Mouse (Mus musculus) splenic B cell, adult 2 months (primary cell): ENCODE results near the gene Rasd2.

Source experiments
- DNase-seq: peaks from one replicate; pipeline ENCODE4 v3.0.0-alpha.2; 2011; ENCODE audit warnings: low read depth, low spot score
- H3K27me3 ChIP-seq: 2 replicates; pipeline ENCODE4 v1.6.1; 2012; ENCODE audit warnings: mild to moderate bottlenecking, low read length, moderate library complexity, mixed read lengths; ENCODE audit not compliant: control insufficient read depth, poor library complexity, insufficient read depth, severe bottlenecking
- H3K36me3 ChIP-seq: 2 replicates; pipeline ENCODE4 v1.6.1; 2012; ENCODE audit warnings: mild to moderate bottlenecking, low read length, moderate library complexity, mixed read lengths; ENCODE audit not compliant: control insufficient read depth, poor library complexity, insufficient read depth, severe bottlenecking

The Rasd2 gene

DNA sequence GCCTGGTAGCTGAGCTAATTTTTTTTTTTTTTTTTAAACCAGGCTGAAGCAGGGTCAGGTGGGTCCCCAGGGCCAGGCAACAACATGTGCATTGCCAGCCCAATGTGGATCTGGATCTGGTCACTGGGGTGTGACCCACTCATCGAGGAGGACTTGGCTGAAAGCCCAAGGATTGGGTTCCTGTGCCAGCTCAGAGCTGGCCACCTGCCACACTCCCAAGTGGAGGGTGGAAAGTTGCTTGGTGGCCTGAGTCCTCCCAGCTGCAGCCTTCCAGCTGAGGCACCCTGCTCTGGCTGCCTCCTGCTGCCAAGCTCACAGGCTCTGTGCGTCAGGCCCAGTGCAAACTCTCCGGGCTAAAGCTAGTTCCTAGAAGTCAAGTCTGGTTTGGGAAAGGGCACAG, 2.3 kb upstream of the Rasd2 start:
- H3K36me3 ChIP-seq = no peaks in the 10 kb centered on the region
- no peak for DNase-seq
- no peaks in the 10 kb centered on the region for H3K27me3 ChIP-seq

DNA sequence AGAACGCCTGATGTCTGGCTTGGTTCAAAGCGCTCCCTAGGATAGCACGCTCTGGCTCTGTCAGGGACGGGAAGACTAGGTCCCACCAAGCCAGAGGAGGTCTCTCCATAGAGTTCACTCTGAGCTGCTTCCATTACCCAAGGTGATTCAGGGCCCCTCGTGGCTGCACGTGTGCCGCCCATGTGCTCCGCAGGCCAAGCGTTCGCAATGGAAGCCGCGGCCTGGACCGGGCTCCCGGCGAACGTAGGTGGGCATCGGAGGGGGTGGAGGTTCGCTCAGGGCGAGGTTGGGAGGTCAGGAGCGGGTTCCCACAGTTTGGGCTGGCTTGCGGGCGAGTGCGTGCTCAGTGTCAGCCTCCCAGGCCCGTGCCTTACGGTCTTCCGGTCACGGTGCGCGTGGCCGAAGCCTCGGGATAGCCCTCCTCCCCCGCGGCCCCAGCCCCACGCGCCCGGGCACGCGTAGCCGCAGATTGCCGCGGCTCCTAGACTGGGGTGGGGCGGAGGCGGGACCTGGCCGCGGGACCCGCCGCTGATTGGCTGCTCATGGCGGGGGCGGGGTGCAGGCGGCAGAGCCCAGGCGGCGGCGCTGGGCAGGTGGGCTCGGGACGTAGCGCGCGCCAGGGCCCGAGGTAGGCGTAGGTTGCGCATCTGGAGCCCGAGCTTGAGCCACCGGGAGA, 975 bp upstream of the Rasd2 start:
- Histone ChIP-seq H3K36me3 (no peaks in the 10 kb centered on the region), H3K27me3 (no peaks in the 10 kb centered on the region)
- DNase-seq = peak; percentile 40

DNA sequence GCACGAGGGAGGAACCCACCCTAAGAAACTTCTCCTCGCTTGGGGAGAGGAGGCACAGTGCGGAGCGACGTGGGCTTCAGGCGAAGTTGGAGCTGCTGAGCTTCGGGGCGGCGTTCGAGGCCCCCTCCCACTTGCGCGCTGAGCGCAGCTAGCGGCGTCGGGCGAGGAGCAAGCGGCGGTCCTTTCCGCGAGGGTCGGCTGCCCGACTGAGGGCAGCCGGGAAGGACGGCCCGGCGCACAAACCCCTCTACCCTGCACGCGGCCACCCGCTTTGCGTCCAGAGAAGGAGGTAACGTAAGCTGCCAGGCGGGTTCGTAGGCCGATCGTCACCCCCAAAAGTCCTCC, 465 bp upstream of the Rasd2 start:
- DNase-seq = no peak
- H3K36me3 ChIP-seq = no peaks in the 10 kb centered on the region
- no peaks in the 10 kb centered on the region for H3K27me3 ChIP-seq

DNA sequence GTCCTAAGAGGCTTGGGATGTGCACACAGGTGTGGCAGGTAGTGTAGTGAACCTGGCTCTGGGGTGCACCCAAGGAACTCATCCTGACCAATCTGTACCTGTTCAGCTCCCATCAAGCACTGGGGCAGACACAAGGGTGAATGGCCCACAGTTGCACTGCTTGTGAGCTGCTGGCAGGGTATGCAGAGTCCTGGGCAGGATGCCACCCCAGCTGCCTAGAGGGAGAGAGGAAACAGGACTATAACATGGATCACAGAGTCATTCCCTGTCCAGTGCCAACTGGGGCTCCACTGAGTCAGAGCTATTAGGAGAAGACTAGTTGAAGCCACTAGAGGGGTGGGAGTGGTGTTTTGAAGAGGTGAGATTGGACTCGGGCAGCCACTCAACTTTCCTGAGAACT, 1.3 kb downstream of the Rasd2 start:
- H3K36me3 ChIP-seq = no peaks in the 10 kb centered on the region
- no peaks in the 10 kb centered on the region for H3K27me3 ChIP-seq
- no peak for DNase-seq

DNA sequence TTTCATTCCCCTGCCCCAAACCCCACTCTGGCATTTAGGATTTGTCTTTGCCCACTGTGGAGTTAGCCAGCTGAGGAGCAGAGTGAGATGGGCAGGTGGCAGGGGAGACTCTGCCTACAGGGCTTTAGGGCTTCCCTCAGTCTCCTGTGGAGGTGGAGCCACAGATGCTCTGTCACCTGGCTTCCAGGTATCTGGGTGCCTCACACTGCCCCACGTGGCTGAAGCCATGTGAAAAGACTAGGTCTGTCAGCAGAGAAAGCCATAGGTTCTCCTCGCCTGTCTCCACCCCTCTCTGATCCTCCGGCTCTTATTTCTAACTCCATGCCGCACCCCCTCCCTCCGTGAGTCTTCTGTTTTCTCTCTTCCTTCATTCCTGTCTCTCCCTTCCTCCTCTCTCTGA, 2.2 kb downstream of the Rasd2 start:
- H3K27me3 ChIP-seq = no peaks in the 10 kb centered on the region
- DNase-seq = no peak
- no peaks in the 10 kb centered on the region for H3K36me3 ChIP-seq

DNA sequence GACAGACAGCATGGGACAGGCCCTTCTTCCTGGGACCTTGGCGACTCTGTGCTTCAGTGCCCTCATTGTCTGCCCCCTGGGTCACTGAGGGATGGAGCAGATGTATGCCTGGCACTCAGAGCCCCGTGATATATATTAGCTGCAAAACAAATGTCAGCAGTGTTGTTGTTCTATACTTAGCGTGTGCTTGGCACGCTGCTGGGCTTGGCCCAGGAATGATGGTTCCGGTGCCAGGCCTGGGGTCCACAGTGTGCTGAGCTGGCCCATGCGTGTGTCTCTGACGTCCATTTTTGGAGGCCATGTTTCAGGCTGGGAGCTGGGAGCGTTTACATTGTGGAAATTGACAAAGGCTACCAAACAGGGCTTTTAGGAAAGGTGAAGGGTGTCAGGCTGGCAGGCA, 3.1 kb downstream of the Rasd2 start:
- Histone ChIP-seq H3K27me3 (no peaks in the 10 kb centered on the region), H3K36me3 (no peaks in the 10 kb centered on the region)
- DNase-seq = no peak

DNA sequence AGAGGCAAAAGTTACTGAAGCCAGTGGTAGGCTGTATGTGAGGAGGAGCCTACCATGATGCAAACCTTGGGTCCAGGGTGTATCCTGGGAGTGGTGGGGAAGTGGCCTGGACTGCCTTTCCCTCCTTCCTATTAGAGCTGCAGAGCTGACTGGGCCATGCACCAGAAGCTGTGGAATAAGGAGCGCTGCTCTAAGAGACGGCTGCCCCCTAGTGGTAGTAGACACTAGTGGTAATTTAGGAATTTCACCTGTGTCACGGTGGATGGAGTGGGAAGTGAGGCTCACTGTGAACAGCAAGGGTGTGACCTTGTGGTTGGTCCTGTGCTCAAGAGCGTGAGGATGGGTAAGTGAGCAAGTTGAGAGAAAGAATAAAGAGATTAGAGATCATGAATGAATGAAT, 4.2 kb downstream of the Rasd2 start:
- H3K36me3 ChIP-seq = no peaks in the 10 kb centered on the region
- peak; percentile 53 for DNase-seq
- no peaks in the 10 kb centered on the region for H3K27me3 ChIP-seq

DNA sequence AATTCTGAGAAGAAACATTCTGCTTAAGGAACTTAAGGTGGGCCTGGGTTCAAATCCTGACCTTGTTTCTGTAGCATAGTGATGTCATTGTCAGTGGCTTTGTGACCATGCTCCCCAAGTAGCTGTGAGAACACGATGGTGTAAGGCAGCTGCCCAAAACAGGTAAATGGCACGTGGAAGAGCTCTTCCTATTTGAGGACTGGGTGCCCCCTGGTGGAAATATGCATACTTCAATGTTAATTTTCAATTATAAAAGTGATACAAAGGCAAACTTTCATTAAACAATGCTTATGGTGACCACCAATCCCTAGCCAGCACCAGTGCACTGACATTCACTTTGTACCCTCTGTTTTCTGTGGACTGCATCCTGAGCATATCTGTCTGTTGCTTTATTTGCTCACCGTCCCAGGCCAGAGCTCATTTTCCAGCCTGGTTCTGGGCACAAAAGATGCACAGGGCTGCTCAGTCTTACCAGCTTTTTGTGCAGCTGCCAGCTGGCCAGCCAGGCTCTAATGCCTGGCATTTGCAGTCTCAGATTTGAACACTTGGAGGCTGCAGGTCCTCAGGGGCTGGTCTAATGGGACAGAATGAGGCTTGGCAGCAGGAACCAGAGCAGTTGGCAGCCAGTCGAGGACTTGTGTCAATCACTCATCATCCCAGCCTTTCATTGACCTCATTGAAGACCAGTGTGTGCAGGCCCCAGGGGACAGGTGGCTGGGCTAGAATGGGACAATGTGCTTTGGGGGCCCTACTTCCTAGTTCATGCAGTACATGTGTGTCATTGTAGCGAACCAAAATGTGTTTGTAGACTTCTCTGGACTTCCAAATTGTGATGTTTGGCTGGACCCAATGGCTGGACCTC, 6.4 kb downstream of the Rasd2 start:
- DNase-seq = peak; percentile 49

DNA sequence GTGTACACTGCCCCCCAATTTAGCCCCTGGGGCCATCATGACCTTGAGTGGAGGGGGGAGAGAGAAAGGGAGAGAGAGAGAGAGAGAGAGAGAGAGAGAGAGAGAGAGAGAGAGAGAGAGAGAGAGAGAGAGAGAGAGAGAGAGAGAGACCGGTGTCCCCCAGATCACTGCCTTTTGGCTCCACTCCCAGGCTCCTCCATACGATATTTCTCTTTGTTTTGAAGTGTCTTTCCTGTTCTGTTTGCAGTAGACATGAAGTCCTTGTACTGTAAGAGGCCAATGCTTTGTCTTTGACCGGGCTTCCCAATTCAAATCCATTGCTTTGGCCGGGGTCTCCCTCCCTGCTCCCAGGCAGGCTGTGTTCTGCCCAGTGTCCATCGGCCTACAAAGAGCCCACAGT, 8.9 kb downstream of the Rasd2 start:
- no peaks in the 10 kb centered on the region for H3K36me3 ChIP-seq
- no peaks in the 10 kb centered on the region for H3K27me3 ChIP-seq
- no peak for DNase-seq

More for the DNA sequence above, 6.4 kb downstream of the Rasd2 start:
- Histone ChIP-seq H3K27me3 (no peaks in the 10 kb centered on the region), H3K36me3 (no peaks in the 10 kb centered on the region)

DNA sequence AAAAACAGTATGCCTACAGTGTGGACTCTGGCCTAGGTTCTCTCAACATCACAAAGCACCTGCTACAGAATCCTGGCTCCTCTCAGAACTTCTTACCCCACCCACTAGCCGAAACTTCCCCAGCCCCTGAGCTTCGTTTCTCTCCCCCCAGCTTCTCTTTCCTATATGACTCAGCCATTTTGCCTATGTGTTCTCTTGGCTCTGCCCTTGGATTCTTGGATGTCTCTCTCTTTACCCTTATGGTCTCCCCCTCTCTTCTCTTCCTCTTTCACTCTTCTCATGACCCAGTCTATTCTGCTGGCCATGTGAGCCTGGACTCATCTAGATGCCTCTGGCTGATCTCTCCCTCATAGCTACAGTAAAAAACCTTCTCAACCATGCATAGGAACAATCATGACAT, 13.0 kb downstream of the Rasd2 start:
- no peaks in the 10 kb centered on the region for H3K36me3 ChIP-seq
- DNase-seq = no peak
- no peaks in the 10 kb centered on the region for H3K27me3 ChIP-seq

DNA sequence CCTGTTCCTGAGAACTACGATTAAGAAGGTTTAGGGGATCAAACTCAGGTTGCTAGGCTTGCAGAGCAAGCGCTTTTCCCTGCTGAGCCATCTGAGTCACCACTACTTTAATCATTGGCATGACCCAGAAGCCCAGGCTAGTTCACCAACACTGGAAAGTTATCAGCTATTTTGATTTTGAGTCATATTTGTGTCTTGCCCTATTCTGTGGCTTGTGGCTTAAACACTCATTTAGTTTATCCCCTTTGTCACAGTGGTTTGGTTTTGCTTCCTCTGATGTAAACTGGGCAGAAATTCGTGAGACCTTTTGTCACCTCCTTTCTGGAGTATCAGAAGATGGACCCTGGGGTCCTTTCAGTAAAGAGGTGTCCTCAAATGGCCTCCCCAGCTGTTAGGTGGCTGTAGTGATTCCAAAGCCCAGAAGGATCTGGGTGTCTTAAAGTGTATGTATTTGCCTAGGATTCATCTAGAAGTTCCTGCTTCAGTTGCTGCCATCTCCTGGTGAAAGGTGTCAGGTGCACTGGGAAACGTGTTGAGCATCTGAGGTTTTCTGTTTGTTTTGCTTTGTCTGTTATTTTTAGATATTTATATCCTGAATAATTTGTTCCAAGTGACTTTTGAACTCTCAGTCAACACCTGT, 20.3 kb downstream of the Rasd2 start:
- Histone ChIP-seq H3K27me3 (no peaks in the 10 kb centered on the region), H3K36me3 (no peaks in the 10 kb centered on the region)
- no peak for DNase-seq

DNA sequence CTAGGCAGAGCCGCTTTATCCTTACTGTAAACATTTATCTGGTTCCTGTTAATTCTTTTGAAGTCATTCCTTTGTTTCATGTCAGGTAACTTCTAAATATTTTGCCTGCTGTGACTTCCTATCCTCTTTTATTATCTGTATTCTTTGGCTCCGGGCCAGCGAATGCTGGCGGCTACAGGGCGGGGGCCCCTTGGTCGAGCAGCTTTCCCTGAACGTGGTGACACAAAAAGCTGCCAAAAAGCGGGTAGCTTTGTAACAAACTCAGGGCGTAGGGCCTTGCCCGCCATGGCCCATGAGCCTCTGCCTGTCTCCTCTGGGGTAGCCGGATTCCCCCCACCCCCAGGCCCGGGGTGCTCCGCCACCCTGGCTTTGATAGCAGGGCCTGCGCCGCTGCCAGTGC, 33.6 kb downstream of the Rasd2 start:
- H3K36me3 ChIP-seq = no peaks in the 10 kb centered on the region
- no peak for DNase-seq
- no peaks in the 10 kb centered on the region for H3K27me3 ChIP-seq

DNA sequence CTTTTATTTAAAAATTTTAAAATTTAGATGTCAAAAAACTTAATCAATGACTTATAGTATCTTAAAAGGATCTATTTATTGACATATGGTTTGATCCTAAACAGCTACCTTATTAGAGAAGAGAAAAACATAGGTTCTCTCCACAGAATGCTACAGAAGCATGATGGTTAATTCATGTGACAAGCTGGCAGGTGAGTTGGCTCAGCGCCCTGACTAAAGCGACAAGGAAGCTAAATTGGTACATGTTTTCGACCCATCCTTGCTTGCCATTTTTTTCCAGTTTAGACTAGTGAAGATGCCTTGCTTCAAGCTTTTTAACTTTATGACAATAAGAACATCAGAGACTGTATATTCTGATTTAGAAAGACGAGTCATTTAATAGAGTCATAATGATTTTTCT, 35.4 kb downstream of the Rasd2 start:
- no peak for DNase-seq
- Histone ChIP-seq H3K27me3 (no peaks in the 10 kb centered on the region), H3K36me3 (no peaks in the 10 kb centered on the region)

DNA sequence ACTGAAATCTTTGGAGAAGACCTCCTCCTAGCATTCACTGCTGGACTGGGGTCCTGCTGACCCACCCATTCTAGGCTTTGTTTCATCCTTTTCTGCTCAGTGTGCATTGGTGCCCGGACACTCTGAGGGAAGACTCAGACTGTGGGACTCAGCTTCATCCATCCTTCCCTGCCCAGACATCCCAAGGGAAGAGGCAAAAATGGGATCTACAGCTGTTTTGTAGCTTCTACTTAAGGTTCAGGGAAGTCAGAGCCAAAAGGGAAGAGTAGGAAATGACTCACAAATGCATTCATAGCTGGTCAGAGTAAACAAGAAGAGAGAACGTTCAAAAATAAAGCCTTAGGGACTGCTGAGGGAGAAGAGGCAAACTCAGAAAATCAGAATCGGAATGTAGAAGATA, 40.3 kb downstream of the Rasd2 start:
- Histone ChIP-seq H3K27me3 (no peaks in the 10 kb centered on the region), H3K36me3 (no peaks in the 10 kb centered on the region)
- DNase-seq = no peak

DNA sequence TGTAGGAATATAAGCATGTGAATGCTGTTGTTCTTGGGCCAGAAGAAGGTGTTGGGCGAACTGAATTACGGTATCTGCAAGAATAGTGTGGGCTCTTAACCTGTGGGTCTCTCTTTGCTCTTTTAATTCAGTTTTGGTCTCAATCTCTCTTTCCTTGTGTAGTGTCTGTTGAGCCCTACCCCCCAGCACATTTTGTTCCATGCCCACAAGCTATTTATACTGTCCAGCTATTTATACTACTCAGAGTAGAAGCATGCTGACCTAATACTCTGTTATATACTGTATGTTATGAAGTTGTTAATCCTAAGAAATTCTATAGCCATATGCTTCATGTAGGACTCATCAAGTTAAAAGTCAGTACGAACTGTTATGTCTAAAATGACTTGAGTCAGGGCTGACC, 41.9 kb downstream of the Rasd2 start:
- DNase-seq = no peak
- H3K36me3 ChIP-seq = no peaks in the 10 kb centered on the region
- H3K27me3 ChIP-seq = no peaks in the 10 kb centered on the region
